Mouse (Mus musculus) hindbrain, embryonic 14.5 days (tissue): Measurements from ENCODE around the gene Ankfn1. TPM values are rescaled to one million over a fixed set of nuclear protein-coding genes. Genes with fewer than 3 reads are reported as not detected.

Experiments
- ATAC-seq: fragments of 200-750 bp; cut with Nextera tagmentation; 2 replicates; pipeline ENCODE4 v1.8.0; 2017; ENCODE audit warnings: moderate number of reproducible peaks, mild to moderate bottlenecking, moderate TSS enrichment, moderate library complexity; ENCODE audit not compliant: low FRiP score
- DNase-seq: peaks from one replicate; pipeline ENCODE4 v3.0.0-alpha.2; 2015; ENCODE audit warnings: low spot score
- H3K27ac ChIP-seq: fragments of 300-500 bp; sonication (generic); 2 replicates; pipeline ENCODE4 v1.5.1; 2014; ENCODE audit warnings: mild to moderate bottlenecking, moderate library complexity
- H3K27me3 ChIP-seq: fragments of 300-500 bp; sonication (generic); 2 replicates; pipeline ENCODE4 v1.6.1; 2014; ENCODE audit warnings: mild to moderate bottlenecking, low read length, mixed read lengths; ENCODE audit not compliant: control insufficient read depth, insufficient read depth
- H3K36me3 ChIP-seq: fragments of 300-500 bp; sonication (generic); replicated peaks from 2 replicates; pipeline ENCODE4 v1.6.1; 2014; ENCODE audit not compliant: control insufficient read depth, insufficient read depth
- H3K4me1 ChIP-seq: fragments of 300-500 bp; sonication (generic); replicated peaks from 2 replicates; pipeline ENCODE4 v1.6.1; 2014; ENCODE audit warnings: antibody characterized with exemption, low read length, mixed read lengths; ENCODE audit not compliant: control insufficient read depth, insufficient read depth
- H3K4me2 ChIP-seq: fragments of 300-500 bp; sonication (generic); replicated peaks from 2 replicates; pipeline ENCODE4 v1.6.1; 2014; ENCODE audit warnings: mild to moderate bottlenecking, moderate library complexity
- H3K4me3 ChIP-seq: fragments of 300-500 bp; sonication (generic); replicated peaks from 2 replicates; pipeline ENCODE4 v1.5.1; 2014; ENCODE audit warnings: mild to moderate bottlenecking, low read length
- H3K9ac ChIP-seq: fragments of 300-500 bp; sonication (generic); 2 replicates; pipeline ENCODE4 v1.6.1; 2014
- H3K9me3 ChIP-seq: fragments of 300-500 bp; sonication (generic); 2 replicates; pipeline ENCODE4 v1.6.1; 2016; ENCODE audit warnings: low read length; ENCODE audit not compliant: control insufficient read depth
- WGBS: fragments of 180-500 bp; shearing (Covaris S2); extraction: QIAGEN DNeasy Blood & Tissue Kit; methylation state at CpG from one replicate; pipeline ENCODE4 v1.1.7; 2014; 5-methylcytosine and 5-hydroxymethylcytosine counted together
- polyA plus RNA-seq: library from polyadenylated mRNA; unstranded; fragments of >200 nt; fragmentation: Nextera tagmentation; extraction: Ambion mirVana; gene quantifications from 2 replicates; pipeline ENCODE4 v1.2.1, GENCODE M21; 2014

The Ankfn1 gene
- polyA plus RNA-seq, 1 experiment from 2014 or later: 4.8 TPM

GRCm38 (mm10) chr11:89382634-89383009 is 394.8 kb downstream of the Ankfn1 start:
- Histone ChIP-seq H3K27ac (no peak overlapping the region), H3K4me2 (no peak overlapping the region), H3K27me3 (no peaks in the 10 kb centered on the region), H3K4me3 (no peak overlapping the region), H3K36me3 (no peaks in the 10 kb centered on the region), H3K9me3 (no peaks in the 10 kb centered on the region), H3K9ac (no peak overlapping the region), H3K4me1 (peaks cover 6% of the 10 kb centered on the region; the same call in 1 of the 2 replicates)
- DNase-seq (no peak), ATAC-seq (no peak)
- WGBS: 59% methylated on average over 2 of the region's 2 CpGs

- Histone ChIP-seq H3K27me3 (no peaks in the 10 kb centered on the region), H3K9ac (no peak overlapping the region), H3K9me3 (no peaks in the 10 kb centered on the region), H3K36me3 (no peaks in the 10 kb centered on the region), H3K4me2 (no peak overlapping the region), H3K4me1 (peaks cover 6% of the 10 kb centered on the region; the same call in 1 of the 2 replicates), H3K27ac (peak overlapping the region; percentile 63; the same call in 1 of the 2 replicates), H3K4me3 (no peak overlapping the region)
- peak; percentile 47 for DNase-seq
- WGBS: 18% methylated on average over 8 of the region's 8 CpGs
- ATAC-seq: peak; percentile 92
These were observed 395.4 kb downstream of the Ankfn1 start for GRCm38 (mm10) chr11:89381782-89382633.

GRCm38 (mm10) chr11:89370941-89371340 is 406.5 kb downstream of the Ankfn1 start:
- ATAC-seq (no peak), DNase-seq (no peak)
- no peak overlapping the region for H3K27ac ChIP-seq
- 66% methylated on average over 14 of the region's 14 CpGs for WGBS
- no peak overlapping the region for H3K4me3 ChIP-seq
- no peak overlapping the region for H3K4me2 ChIP-seq
- no peaks in the 10 kb centered on the region for H3K27me3 ChIP-seq
- no peaks in the 10 kb centered on the region for H3K36me3 ChIP-seq
- H3K9ac ChIP-seq: no peak overlapping the region
- H3K9me3 ChIP-seq: no peaks in the 10 kb centered on the region
- no peaks in the 10 kb centered on the region for H3K4me1 ChIP-seq

- Histone ChIP-seq H3K27ac (no peak overlapping the region), H3K4me3 (no peak overlapping the region), H3K4me2 (no peak overlapping the region), H3K9ac (no peak overlapping the region), H3K4me1 (no peaks in the 10 kb centered on the region), H3K27me3 (no peaks in the 10 kb centered on the region), H3K36me3 (no peaks in the 10 kb centered on the region), H3K9me3 (no peaks in the 10 kb centered on the region)
- WGBS: 88% methylated on average over 7 of the region's 7 CpGs
- DNase-seq (no peak), ATAC-seq (no peak)
These were observed 407.1 kb downstream of the Ankfn1 start for GRCm38 (mm10) chr11:89370373-89370772.

- Histone ChIP-seq H3K4me3 (no peak overlapping the region), H3K9me3 (no peaks in the 10 kb centered on the region), H3K9ac (no peak overlapping the region), H3K27me3 (no peaks in the 10 kb centered on the region), H3K36me3 (no peaks in the 10 kb centered on the region), H3K4me2 (no peak overlapping the region), H3K27ac (no peak overlapping the region), H3K4me1 (no peaks in the 10 kb centered on the region)
- ATAC-seq (no peak), DNase-seq (no peak)
- 88% methylated on average over 3 of the region's 3 CpGs for WGBS
These were observed 413.5 kb downstream of the Ankfn1 start for GRCm38 (mm10) chr11:89363981-89364380.

GRCm38 (mm10) chr11:89360895-89361294 is 416.6 kb downstream of the Ankfn1 start:
- Histone ChIP-seq H3K36me3 (no peaks in the 10 kb centered on the region), H3K9me3 (no peaks in the 10 kb centered on the region), H3K27me3 (no peaks in the 10 kb centered on the region), H3K27ac (no peak overlapping the region), H3K9ac (no peak overlapping the region), H3K4me1 (0 out of 2 replicates have a peak, but pooled peaks cover 2% of the 10 kb centered on the region), H3K4me3 (no peak overlapping the region), H3K4me2 (no peak overlapping the region)
- 95% methylated on average over 3 of the region's 3 CpGs for WGBS
- no peak for ATAC-seq
- no peak for DNase-seq

GRCm38 (mm10) chr11:89358546-89358945 is 418.9 kb downstream of the Ankfn1 start:
- ATAC-seq: no peak
- WGBS: 67% methylated on average over 5 of the region's 5 CpGs

GRCm38 (mm10) chr11:89356479-89356878 is 421.0 kb downstream of the Ankfn1 start:
- ATAC-seq: no peak

More at GRCm38 (mm10) chr11:89358546-89358945, 418.9 kb downstream of the Ankfn1 start:
- Histone ChIP-seq H3K27ac (no peak overlapping the region), H3K4me2 (no peak overlapping the region), H3K36me3 (no peaks in the 10 kb centered on the region), H3K9ac (no peak overlapping the region), H3K4me1 (peaks cover 8% of the 10 kb centered on the region; the same call in 1 of the 2 replicates), H3K4me3 (no peak overlapping the region), H3K27me3 (no peaks in the 10 kb centered on the region), H3K9me3 (no peaks in the 10 kb centered on the region)
- no peak for DNase-seq

GRCm38 (mm10) chr11:89356018-89356417 is 421.4 kb downstream of the Ankfn1 start:
- Histone ChIP-seq H3K36me3 (no peaks in the 10 kb centered on the region), H3K27me3 (no peaks in the 10 kb centered on the region), H3K9ac (no peak overlapping the region), H3K4me2 (no peak overlapping the region), H3K27ac (no peak overlapping the region), H3K4me1 (peaks cover 8% of the 10 kb centered on the region; the same call in 1 of the 2 replicates), H3K4me3 (no peak overlapping the region), H3K9me3 (no peaks in the 10 kb centered on the region)
- DNase-seq (no peak), ATAC-seq (no peak)
- WGBS: 37% methylated on average over 5 of the region's 5 CpGs

More at GRCm38 (mm10) chr11:89356479-89356878, 421.0 kb downstream of the Ankfn1 start:
- Histone ChIP-seq H3K27ac (no peak overlapping the region), H3K9ac (no peak overlapping the region), H3K4me3 (no peak overlapping the region), H3K4me2 (no peak overlapping the region), H3K4me1 (peaks cover 8% of the 10 kb centered on the region; the same call in 1 of the 2 replicates), H3K36me3 (no peaks in the 10 kb centered on the region), H3K27me3 (no peaks in the 10 kb centered on the region), H3K9me3 (no peaks in the 10 kb centered on the region)
- DNase-seq: no peak
- 78% methylated on average over 2 of the region's 2 CpGs for WGBS
